Mouse (Mus musculus): ENCODE results near the gene Lat. TPM values are rescaled to one million over a fixed set of nuclear protein-coding genes. Genes with fewer than 3 reads are reported as not detected.

Lat gene
- polyA plus RNA-seq, 1 experiment from 2014 or later: 4.5 TPM

DNA sequence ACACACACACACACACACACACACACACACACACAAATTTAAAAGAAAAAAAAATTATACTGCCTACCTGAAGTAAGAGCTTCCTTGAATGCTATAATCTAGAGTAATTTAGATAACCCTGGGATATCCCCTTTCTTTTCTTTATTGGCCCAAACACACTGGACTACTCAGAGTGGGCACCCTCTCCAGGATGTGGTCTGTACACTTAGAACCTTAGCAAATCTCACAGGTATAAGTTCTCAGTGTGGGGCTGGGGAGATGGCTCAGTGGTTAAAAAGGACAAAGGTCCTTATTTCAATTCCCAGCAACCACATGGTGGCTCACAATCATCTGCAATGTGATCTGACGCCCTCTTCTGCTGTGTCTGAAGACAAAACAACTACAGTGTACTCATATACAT lies 22.3 kb downstream of the Lat start:
- no peaks in the 10 kb centered on the region for H3K36me3 ChIP-seq (ENCODE audit: control insufficient read depth, insufficient read depth, low read length)
- no peak overlapping the region for H3K27ac ChIP-seq (ENCODE audit: low read length)
- ATAC-seq (ENCODE audit: low read depth): no peak
- no peak overlapping the region for H3K4me3 ChIP-seq (ENCODE audit: low read length)
- H3K27me3 ChIP-seq (ENCODE audit: control insufficient read depth, insufficient read depth, low read depth, low read length): no peaks in the 10 kb centered on the region
- H3K4me1 ChIP-seq (replicated peaks; ENCODE audit: control insufficient read depth, insufficient read depth, low read length): no peaks in the 10 kb centered on the region
- H3K9me3 ChIP-seq (ENCODE audit: control insufficient read depth, low read length): no peaks in the 10 kb centered on the region
- H3K4me2 ChIP-seq (ENCODE audit: low read depth, low read length): no peak overlapping the region
- H3K9ac ChIP-seq (ENCODE audit: low read length): no peak overlapping the region
- 41% methylated on average over 1 of the region's 1 CpGs for WGBS

GRCm38 (mm10) chr7:126345969-126346368 lies 23.4 kb downstream of the Lat start:
- no peaks in the 10 kb centered on the region for H3K27me3 ChIP-seq (ENCODE audit: control insufficient read depth, insufficient read depth, low read depth, low read length)
- 36% methylated on average over 3 of the region's 3 CpGs for WGBS
- no peak overlapping the region for H3K4me3 ChIP-seq (ENCODE audit: low read length)
- H3K4me2 ChIP-seq (ENCODE audit: low read depth, low read length): no peak overlapping the region
- no peaks in the 10 kb centered on the region for H3K4me1 ChIP-seq (replicated peaks; ENCODE audit: control insufficient read depth, insufficient read depth, low read length)
- H3K36me3 ChIP-seq (ENCODE audit: control insufficient read depth, insufficient read depth, low read length): no peaks in the 10 kb centered on the region
- no peak overlapping the region for H3K27ac ChIP-seq (ENCODE audit: low read length)
- no peak for ATAC-seq (ENCODE audit: low read depth)
- no peak overlapping the region for H3K9ac ChIP-seq (ENCODE audit: low read length)
- H3K9me3 ChIP-seq (ENCODE audit: control insufficient read depth, low read length): no peaks in the 10 kb centered on the region

- 44% methylated on average over 3 of the region's 3 CpGs for WGBS
- Histone ChIP-seq H3K4me2 (ENCODE audit: low read depth, low read length) (no peak overlapping the region), H3K27me3 (ENCODE audit: control insufficient read depth, insufficient read depth, low read depth, low read length) (no peaks in the 10 kb centered on the region), H3K4me3 (ENCODE audit: low read length) (no peak overlapping the region), H3K9me3 (ENCODE audit: control insufficient read depth, low read length) (no peaks in the 10 kb centered on the region), H3K36me3 (ENCODE audit: control insufficient read depth, insufficient read depth, low read length) (no peaks in the 10 kb centered on the region), H3K9ac (ENCODE audit: low read length) (no peak overlapping the region), H3K27ac (ENCODE audit: low read length) (no peak overlapping the region), H3K4me1 (replicated peaks; ENCODE audit: control insufficient read depth, insufficient read depth, low read length) (no peaks in the 10 kb centered on the region)
- ATAC-seq (ENCODE audit: low read depth): no peak
Measured at GRCm38 (mm10) chr7:126345557-126345956, 23.8 kb downstream of the Lat start.

GRCm38 (mm10) chr7:126340896-126341295 lies 28.5 kb downstream of the Lat start:
- no peaks in the 10 kb centered on the region for H3K36me3 ChIP-seq (ENCODE audit: control insufficient read depth, insufficient read depth, low read length)
- H3K9ac ChIP-seq (ENCODE audit: low read length): no peak overlapping the region
- 37% methylated on average over 6 of the region's 6 CpGs for WGBS
- H3K4me3 ChIP-seq (ENCODE audit: low read length): no peak overlapping the region
- H3K9me3 ChIP-seq (ENCODE audit: control insufficient read depth, low read length): no peaks in the 10 kb centered on the region
- H3K27ac ChIP-seq (ENCODE audit: low read length): no peak overlapping the region
- no peaks in the 10 kb centered on the region for H3K27me3 ChIP-seq (ENCODE audit: control insufficient read depth, insufficient read depth, low read depth, low read length)
- no peak for ATAC-seq (ENCODE audit: low read depth)
- H3K4me1 ChIP-seq (replicated peaks; ENCODE audit: control insufficient read depth, insufficient read depth, low read length): no peaks in the 10 kb centered on the region
- no peak overlapping the region for H3K4me2 ChIP-seq (ENCODE audit: low read depth, low read length)

DNA sequence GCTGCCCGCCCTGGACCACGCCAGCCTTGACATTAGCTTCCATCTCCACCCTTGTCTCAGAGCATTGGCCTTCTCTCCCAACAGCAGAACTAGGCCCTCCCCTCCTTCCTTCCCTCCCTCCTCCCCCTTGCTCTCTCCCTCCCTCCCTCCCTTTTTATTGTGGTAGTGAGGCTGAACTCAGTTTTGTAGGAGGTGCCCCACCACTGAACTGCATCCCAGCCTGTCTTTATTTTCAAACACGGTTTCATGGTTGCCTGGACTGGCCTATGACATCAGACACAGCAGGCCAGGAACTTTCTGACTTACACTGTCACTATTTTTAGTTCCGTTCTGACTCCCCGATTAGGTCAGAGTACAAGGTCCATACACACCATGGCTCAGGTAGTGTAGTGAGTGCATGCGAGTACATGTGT lies 29.2 kb downstream of the Lat start:
- WGBS: 71% methylated on average over 6 of the region's 6 CpGs
- no peak overlapping the region for H3K4me2 ChIP-seq (ENCODE audit: low read depth, low read length)
- no peak overlapping the region for H3K27ac ChIP-seq (ENCODE audit: low read length)
- no peaks in the 10 kb centered on the region for H3K27me3 ChIP-seq (ENCODE audit: control insufficient read depth, insufficient read depth, low read depth, low read length)
- H3K4me1 ChIP-seq (replicated peaks; ENCODE audit: control insufficient read depth, insufficient read depth, low read length): no peaks in the 10 kb centered on the region
- no peak overlapping the region for H3K4me3 ChIP-seq (ENCODE audit: low read length)
- no peak overlapping the region for H3K9ac ChIP-seq (ENCODE audit: low read length)
- no peaks in the 10 kb centered on the region for H3K36me3 ChIP-seq (ENCODE audit: control insufficient read depth, insufficient read depth, low read length)
- H3K9me3 ChIP-seq (ENCODE audit: control insufficient read depth, low read length): no peaks in the 10 kb centered on the region
- no peak for ATAC-seq (ENCODE audit: low read depth)

- no peak overlapping the region for H3K4me3 ChIP-seq (ENCODE audit: low read length)
- no peaks in the 10 kb centered on the region for H3K27me3 ChIP-seq (ENCODE audit: control insufficient read depth, insufficient read depth, low read depth, low read length)
- H3K27ac ChIP-seq (ENCODE audit: low read length): no peak overlapping the region
- WGBS: 64% methylated on average over 8 of the region's 8 CpGs
- no peaks in the 10 kb centered on the region for H3K4me1 ChIP-seq (replicated peaks; ENCODE audit: control insufficient read depth, insufficient read depth, low read length)
- no peak overlapping the region for H3K4me2 ChIP-seq (ENCODE audit: low read depth, low read length)
- H3K9me3 ChIP-seq (ENCODE audit: control insufficient read depth, low read length): no peaks in the 10 kb centered on the region
- H3K36me3 ChIP-seq (ENCODE audit: control insufficient read depth, insufficient read depth, low read length): no peaks in the 10 kb centered on the region
- no peak overlapping the region for H3K9ac ChIP-seq (ENCODE audit: low read length)
- no peak for ATAC-seq (ENCODE audit: low read depth)
Measured at GRCm38 (mm10) chr7:126339521-126339971, 29.8 kb downstream of the Lat start.

DNA sequence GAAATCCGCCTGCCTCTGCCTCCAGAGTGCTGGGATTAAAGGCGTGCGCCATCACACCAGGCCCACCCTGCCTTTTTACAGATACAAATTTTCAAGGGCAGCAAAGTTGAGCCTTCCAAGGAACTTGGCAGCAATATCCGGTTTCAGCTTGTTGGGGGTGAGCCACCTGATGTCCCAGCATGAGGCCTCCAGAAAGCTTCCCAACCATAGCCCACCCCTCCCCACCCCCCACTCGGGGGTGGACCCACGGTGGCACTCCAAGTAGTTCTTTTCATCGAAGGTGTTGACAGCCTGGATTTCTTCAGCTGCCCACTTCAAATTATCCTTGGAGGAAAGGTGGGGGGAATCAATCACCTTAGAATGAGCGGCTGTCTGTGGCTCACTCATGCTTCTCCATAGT lies 30.5 kb downstream of the Lat start:
- Histone ChIP-seq H3K9ac (ENCODE audit: low read length) (no peak overlapping the region), H3K4me1 (replicated peaks; ENCODE audit: control insufficient read depth, insufficient read depth, low read length) (no peaks in the 10 kb centered on the region), H3K36me3 (ENCODE audit: control insufficient read depth, insufficient read depth, low read length) (no peaks in the 10 kb centered on the region), H3K9me3 (ENCODE audit: control insufficient read depth, low read length) (no peaks in the 10 kb centered on the region), H3K27me3 (ENCODE audit: control insufficient read depth, insufficient read depth, low read depth, low read length) (no peaks in the 10 kb centered on the region), H3K4me2 (ENCODE audit: low read depth, low read length) (no peak overlapping the region), H3K4me3 (ENCODE audit: low read length) (no peak overlapping the region), H3K27ac (ENCODE audit: low read length) (no peak overlapping the region)
- ATAC-seq (ENCODE audit: low read depth): no peak
- 78% methylated on average over 8 of the region's 8 CpGs for WGBS

- Histone ChIP-seq H3K36me3 (ENCODE audit: control insufficient read depth, insufficient read depth, low read length) (no peaks in the 10 kb centered on the region), H3K9ac (ENCODE audit: low read length) (no peak overlapping the region), H3K4me3 (ENCODE audit: low read length) (no peak overlapping the region), H3K9me3 (ENCODE audit: control insufficient read depth, low read length) (no peaks in the 10 kb centered on the region), H3K27me3 (ENCODE audit: control insufficient read depth, insufficient read depth, low read depth, low read length) (no peaks in the 10 kb centered on the region), H3K4me2 (ENCODE audit: low read depth, low read length) (no peak overlapping the region), H3K27ac (ENCODE audit: low read length) (no peak overlapping the region), H3K4me1 (replicated peaks; ENCODE audit: control insufficient read depth, insufficient read depth, low read length) (no peaks in the 10 kb centered on the region)
- WGBS: 93% methylated on average over 1 of the region's 1 CpGs
- no peak for ATAC-seq (ENCODE audit: low read depth)
Measured at GRCm38 (mm10) chr7:126335556-126335955, 33.8 kb downstream of the Lat start.

DNA sequence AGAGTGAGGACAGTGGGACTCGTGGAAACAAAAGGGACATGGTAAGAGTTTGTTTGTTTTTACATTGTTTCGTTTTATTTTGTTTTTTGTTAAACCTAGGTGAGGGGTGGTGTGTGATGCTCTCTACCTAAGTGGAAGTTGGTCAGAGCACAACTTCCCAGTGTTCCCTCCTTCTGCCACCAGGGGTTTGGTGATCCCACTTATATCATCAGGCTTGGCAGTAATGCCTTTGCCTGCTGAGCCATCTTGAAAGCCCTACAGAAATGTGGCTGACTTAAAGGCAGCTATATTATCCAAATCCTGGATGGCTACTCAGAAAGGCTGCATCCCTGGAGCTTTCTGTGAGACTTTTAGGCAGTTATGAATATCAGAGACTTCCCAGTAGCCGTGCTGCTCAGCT lies 36.7 kb downstream of the Lat start:
- Histone ChIP-seq H3K4me3 (ENCODE audit: low read length) (no peak overlapping the region), H3K27me3 (ENCODE audit: control insufficient read depth, insufficient read depth, low read depth, low read length) (no peaks in the 10 kb centered on the region), H3K9ac (ENCODE audit: low read length) (no peak overlapping the region), H3K27ac (ENCODE audit: low read length) (no peak overlapping the region), H3K9me3 (ENCODE audit: control insufficient read depth, low read length) (no peaks in the 10 kb centered on the region), H3K4me1 (replicated peaks; ENCODE audit: control insufficient read depth, insufficient read depth, low read length) (no peaks in the 10 kb centered on the region), H3K4me2 (ENCODE audit: low read depth, low read length) (no peak overlapping the region), H3K36me3 (ENCODE audit: control insufficient read depth, insufficient read depth, low read length) (no peaks in the 10 kb centered on the region)
- whole genome bisulfite sequencing: 52% methylated on average over 3 of the region's 3 CpGs
- no peak for ATAC-seq (ENCODE audit: low read depth)

GRCm38 (mm10) chr7:126330693-126331092 lies 38.7 kb downstream of the Lat start:
- peak; percentile 28; the same call in 1 of the 2 replicates for ATAC-seq (ENCODE audit: low read depth)
- no peak overlapping the region for H3K9ac ChIP-seq (ENCODE audit: low read length)
- H3K4me2 ChIP-seq (ENCODE audit: low read depth, low read length): no peak overlapping the region
- no peak overlapping the region for H3K4me3 ChIP-seq (ENCODE audit: low read length)
- no peaks in the 10 kb centered on the region for H3K4me1 ChIP-seq (replicated peaks; ENCODE audit: control insufficient read depth, insufficient read depth, low read length)
- no peaks in the 10 kb centered on the region for H3K36me3 ChIP-seq (ENCODE audit: control insufficient read depth, insufficient read depth, low read length)
- WGBS: 11% methylated on average over 2 of the region's 2 CpGs
- H3K9me3 ChIP-seq (ENCODE audit: control insufficient read depth, low read length): no peaks in the 10 kb centered on the region
- H3K27ac ChIP-seq (ENCODE audit: low read length): no peak overlapping the region
- no peaks in the 10 kb centered on the region for H3K27me3 ChIP-seq (ENCODE audit: control insufficient read depth, insufficient read depth, low read depth, low read length)

All from lung, embryonic 16.5 days (tissue).